Mouse (Mus musculus): ENCODE results near the gene Adig.

DNA sequence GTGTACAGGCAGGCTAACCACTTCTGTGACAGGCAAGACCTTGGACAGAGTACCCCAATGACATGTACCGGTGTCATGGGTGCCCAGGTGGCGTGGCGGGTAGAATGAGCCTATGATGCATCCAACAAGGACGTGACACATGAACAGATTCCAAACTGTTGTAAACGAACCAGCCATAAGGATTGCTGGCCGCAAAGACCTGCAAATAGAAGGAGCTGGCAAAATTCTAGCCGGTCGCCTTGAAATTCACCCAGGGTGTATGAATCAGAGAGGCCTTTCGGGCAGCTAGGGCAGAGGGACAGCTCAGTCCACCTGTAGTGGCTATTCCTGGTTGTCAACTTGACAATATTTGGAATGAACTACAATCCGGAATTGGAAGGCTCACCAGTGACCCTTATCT, 52.0 kb downstream of the Adig start:
- TF ChIP-seq CTCF (IDR thresholded peaks at IDR 0.05) (no peak), POLR2A (IDR thresholded peaks at IDR 0.05; ENCODE audit: insufficient read depth, low read depth, low read length) (no peak)

All from heart, adult 2 months (tissue).